Mouse (Mus musculus): ENCODE measurements around the gene Hyal2.

- TF ChIP-seq POLR2A (IDR thresholded peaks at IDR 0.05; ENCODE audit: insufficient read length, low read depth) (no peak), TCF12 (IDR thresholded peaks at IDR 0.05; ENCODE audit: insufficient read depth, poor library complexity, severe bottlenecking) (no peak), SRF (IDR thresholded peaks at IDR 0.05; ENCODE audit: control insufficient read depth, insufficient read length, low read depth) (no peak), POLR2AphosphoS2 (IDR thresholded peaks at IDR 0.05; ENCODE audit: insufficient read length, low read depth) (no peak), MAX (IDR thresholded peaks at IDR 0.05; ENCODE audit: low read depth) (no peak), TCF3 (IDR thresholded peaks at IDR 0.05; ENCODE audit: insufficient read length, low read depth) (no peak), E2F4 (IDR thresholded peaks at IDR 0.05; ENCODE audit: insufficient read depth) (no peak), USF1 (IDR thresholded peaks at IDR 0.05; ENCODE audit: low read depth) (no peak), CEBPB (IDR thresholded peaks at IDR 0.05; ENCODE audit: insufficient read depth, poor library complexity, severe bottlenecking) (no peak)
Observed at GRCm38 (mm10) chr9:107549297-107550074, 18.3 kb upstream of the Hyal2 start.

Data from myocyte (in vitro differentiated cells).